Mouse (Mus musculus) embryonic fibroblast, embryonic 13.5 days (primary cell): ENCODE measurements around the gene Plk3. TPM values are rescaled to one million over a fixed set of nuclear protein-coding genes. Genes with fewer than 3 reads are reported as not detected.

Source experiments
- H3K27ac ChIP-seq: 2 replicates; pipeline ENCODE4 v1.5.1; 2012; ENCODE audit warnings: low read length, control low read depth, inconsistent platforms; ENCODE audit not compliant: insufficient read depth
- H3K4me1 ChIP-seq: 2 replicates; pipeline ENCODE4 v1.6.1; 2011; ENCODE audit warnings: low read length; ENCODE audit not compliant: control insufficient read depth, insufficient read depth
- H3K4me3 ChIP-seq: 2 replicates; pipeline ENCODE4 v1.5.1; 2011; ENCODE audit warnings: mild to moderate bottlenecking, control low read depth, low read length; ENCODE audit not compliant: insufficient read depth
- CTCF ChIP-seq: IDR thresholded peaks from 2 replicates; pipeline ENCODE4 v1.5.1; 2011; ENCODE audit warnings: mild to moderate bottlenecking, control low read depth, low read length, moderate library complexity, borderline replicate concordance; ENCODE audit not compliant: insufficient read depth
- POLR2A ChIP-seq: IDR thresholded peaks from 2 replicates; pipeline ENCODE4 v1.6.1; 2011; ENCODE audit warnings: low read depth, mild to moderate bottlenecking, control low read depth, low read length, moderate library complexity
- polyA plus RNA-seq: library from polyadenylated mRNA; stranded (reverse); fragments of >200 nt; gene quantifications from 2 replicates; pipeline ENCODE4 v1.2.4, GENCODE M21; 2011; ENCODE audit warnings: low read depth; ENCODE audit not compliant: missing spikeins, insufficient read length

Gene Plk3
- polyA plus RNA-seq, 1 experiment = 10.6 TPM

DNA sequence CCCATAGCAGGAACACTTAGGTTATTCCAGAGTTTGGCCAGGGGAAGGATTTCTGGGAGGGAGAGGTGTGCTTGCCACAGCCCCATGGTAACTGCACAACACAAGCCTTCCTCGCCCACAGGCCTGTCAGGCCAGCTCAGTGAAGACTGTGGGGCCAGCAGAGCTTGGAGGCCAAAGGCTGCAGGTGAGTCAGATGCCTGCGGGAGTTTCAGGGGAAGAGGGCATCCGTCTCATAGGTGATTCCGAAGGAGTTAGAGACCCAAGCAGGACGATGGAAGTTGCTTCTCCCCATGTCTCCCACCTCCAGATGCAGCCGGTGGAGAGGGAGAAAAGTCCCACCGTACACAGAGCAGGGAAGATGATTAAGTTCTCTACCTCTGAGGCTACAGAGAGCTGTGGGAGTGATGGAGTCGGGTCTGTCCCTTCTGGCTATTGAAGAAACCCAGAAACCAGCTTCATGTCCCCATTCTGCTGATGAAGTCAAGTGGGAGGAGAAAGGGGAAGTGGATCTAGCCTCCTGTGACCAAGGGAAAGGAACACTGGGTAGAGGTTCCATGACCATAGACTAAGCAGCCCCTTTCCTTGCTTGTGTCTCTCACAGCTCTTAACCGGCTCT lies 7.0 kb downstream of the Plk3 start, which contains the start of gene Tctex1d4:
Gene Tctex1d4, plus strand, starts transcription at position 120 of the 616 bp plus-strand sequence.
- no peak within 1 kb of the TSS for H3K4me3 ChIP-seq
- TF ChIP-seq CTCF = no peak
- no peak for TF ChIP-seq POLR2A
- H3K27ac ChIP-seq = peak within 1 kb of the TSS; percentile 100
- peaks cover 20% of the 10 kb centered on the region for H3K4me1 ChIP-seq

DNA sequence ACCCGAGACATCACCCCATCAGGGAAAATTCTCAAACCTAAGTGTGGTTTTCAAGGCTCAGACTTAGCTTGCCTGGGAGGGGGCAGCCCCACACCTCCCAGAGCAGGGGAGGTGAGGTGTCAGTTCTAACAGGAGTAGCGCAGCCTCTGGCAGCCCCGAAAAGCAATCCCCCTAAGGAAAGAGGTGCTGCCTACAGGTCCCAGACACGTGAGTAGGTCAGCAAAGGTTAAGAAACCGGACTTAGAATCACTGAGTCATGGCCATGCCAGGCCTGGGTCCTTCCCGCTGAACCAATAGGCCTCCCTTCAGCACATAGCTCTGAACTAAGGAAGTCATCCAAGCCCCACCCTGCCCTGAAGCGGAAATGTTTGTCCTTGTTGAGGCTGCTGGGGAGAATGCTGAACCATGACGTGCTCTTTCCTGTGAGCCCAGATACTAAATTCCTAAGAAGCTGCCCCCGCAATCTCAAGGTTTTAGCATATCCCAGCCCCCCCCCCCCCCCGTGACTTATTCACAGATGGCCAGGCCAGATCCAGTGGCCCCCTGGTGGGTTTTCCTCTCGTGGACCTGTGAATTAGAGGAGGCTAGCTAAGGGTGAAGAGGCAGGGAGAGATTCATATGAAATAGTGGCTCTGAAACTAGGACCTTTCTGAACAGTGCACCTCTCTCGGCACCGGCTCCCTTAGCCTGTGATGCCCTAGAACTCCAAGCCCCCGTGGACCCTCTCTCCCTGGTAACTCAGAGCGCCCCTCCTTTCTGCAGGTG lies 7.7 kb downstream of the Plk3 start:
- Histone ChIP-seq H3K27ac (peak overlapping the region; percentile 100), H3K4me3 (no peak overlapping the region), H3K4me1 (peaks cover 14% of the 10 kb centered on the region)
- TF ChIP-seq POLR2A = peak; percentile 40; the same call in 1 of the 2 replicates
- no peak for TF ChIP-seq CTCF

DNA sequence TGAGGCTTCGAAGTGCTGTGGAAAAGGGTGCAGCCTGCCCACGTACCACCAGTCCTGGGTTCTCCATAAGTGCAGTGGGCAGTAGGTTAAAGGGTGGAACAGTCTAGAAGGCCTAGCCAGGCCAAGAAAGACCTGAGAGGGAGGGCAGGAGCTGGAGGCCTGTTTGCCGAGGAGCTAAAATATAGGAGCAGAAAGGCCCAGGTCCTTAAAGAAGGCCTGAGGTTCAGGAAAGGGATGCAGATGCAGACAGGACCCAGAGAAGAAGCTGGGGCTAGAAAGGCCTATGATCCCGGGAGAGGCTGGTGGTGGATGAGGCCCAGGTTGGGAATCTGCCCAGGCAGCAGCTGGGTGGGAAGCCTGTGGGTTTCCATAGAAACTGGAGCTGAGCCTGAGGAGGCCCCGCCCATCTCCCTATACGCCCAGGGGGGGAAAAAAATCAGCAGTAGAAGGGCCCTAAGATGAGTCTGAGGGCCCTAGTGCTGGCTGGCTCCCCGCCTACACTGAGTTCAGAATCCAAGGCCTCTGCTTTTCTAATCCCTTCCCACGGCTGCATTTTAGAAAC lies 8.3 kb downstream of the Plk3 start, which contains the start of gene Btbd19:
Gene Btbd19, minus strand, starts transcription at position 378 of the 562 bp plus-strand sequence.
- no peak for TF ChIP-seq CTCF
- TF ChIP-seq POLR2A = peak; percentile 53; the same call in 1 of the 2 replicates
- peak within 1 kb of the TSS; percentile 28 for H3K4me3 ChIP-seq

DNA sequence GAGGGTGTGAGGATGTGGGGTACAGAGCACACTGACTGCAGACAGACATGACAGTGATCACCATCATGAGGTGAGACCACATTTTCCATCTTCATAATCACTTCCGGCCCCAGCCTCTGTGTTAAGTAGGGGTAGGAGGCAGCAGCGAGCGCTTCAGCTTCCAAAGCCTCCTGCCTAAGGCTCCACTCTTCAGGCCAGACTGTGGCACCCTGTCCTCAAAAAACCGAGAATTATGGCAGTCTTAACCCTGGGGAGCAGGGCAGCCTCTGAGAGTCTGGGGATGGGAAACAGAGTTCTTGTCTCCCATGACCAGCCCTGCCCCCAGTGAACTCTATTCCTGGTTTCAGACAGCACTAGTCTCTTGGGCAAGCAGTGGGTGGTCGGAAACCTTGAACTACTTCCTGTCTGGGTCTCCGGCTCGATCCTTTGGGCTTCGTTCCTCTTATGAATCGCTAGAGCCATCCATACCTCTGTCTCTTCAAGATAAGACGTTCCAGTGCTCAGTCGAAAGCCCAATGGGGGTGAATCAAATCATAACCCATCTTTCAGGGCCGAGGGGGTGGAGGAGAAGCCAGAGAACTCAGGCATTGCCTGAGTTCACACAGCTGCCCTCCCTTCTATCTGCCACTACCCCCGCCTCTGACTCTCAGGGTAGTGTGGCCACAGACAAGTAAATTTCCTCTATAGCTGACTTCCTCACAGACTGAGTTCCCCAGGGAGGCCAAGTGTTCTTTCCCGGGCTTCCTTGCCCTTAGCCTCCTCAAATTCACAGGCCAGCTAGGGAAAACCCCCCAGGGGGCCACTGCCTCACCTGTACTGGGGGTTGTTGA lies 9.0 kb downstream of the Plk3 start:
- Histone ChIP-seq H3K4me3 (peak overlapping the region; percentile 28), H3K27ac (peak overlapping the region; percentile 100), H3K4me1 (peaks cover 14% of the 10 kb centered on the region)
- no peak for TF ChIP-seq POLR2A
- no peak for TF ChIP-seq CTCF

More for the DNA sequence above, 8.3 kb downstream of the Plk3 start, which contains the start of gene Btbd19:
- Histone ChIP-seq H3K27ac (peak within 1 kb of the TSS; percentile 100), H3K4me1 (peaks cover 14% of the 10 kb centered on the region)

DNA sequence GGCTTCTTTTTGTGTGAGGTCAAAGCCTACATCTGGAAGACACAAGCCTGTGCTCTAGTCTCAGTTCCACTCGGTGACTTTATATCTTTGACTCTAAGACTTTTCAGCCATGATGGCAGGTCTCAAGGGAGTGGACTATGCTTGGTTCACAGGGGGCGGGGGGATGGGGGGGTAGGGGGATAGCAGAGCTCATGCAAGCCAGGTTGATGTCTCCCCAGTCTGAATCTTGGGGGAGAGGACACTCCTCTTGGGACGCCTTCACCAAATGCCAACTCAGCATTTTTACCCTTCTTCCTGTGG lies 9.6 kb downstream of the Plk3 start:
- H3K4me1 ChIP-seq = peaks cover 14% of the 10 kb centered on the region
- peak overlapping the region; percentile 100; the same call in 1 of the 2 replicates for H3K27ac ChIP-seq
- H3K4me3 ChIP-seq = no peak overlapping the region
- TF ChIP-seq CTCF (no peak), POLR2A (no peak)

DNA sequence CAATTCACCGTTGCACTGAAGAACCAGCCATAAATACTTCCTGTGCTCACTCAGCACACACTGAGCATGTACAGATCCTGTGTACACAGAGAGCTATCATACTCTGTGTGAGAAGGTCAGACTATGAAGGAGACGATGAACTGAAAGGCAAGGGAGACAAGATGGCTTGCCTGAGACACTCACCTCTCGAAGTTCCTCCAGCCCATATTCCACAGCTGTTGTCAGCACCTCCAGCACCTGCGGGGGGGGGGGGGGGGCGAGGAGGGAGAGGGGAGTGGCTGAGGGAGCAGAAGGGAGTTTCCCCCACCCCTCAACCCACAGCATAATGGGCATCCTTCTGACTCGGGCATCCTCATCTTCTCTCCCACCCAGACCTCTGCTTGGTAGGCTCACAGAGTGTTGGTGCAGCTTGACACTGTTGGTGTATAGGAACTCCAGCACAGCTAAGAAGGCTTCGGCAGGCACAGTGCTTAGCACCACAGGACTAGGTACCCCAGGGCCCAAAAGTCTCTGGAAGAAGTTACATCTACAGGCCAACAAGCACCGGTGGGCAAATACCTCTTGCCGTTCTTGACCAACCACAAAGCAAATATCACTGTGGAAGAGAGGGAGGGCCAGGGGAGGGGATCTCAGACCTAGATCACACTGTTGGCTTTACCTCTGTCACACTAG lies 10.1 kb downstream of the Plk3 start:
- TF ChIP-seq CTCF (no peak), POLR2A (no peak; the same call in 1 of the 2 replicates)
- Histone ChIP-seq H3K27ac (no peak overlapping the region), H3K4me1 (peaks cover 14% of the 10 kb centered on the region), H3K4me3 (no peak overlapping the region)

DNA sequence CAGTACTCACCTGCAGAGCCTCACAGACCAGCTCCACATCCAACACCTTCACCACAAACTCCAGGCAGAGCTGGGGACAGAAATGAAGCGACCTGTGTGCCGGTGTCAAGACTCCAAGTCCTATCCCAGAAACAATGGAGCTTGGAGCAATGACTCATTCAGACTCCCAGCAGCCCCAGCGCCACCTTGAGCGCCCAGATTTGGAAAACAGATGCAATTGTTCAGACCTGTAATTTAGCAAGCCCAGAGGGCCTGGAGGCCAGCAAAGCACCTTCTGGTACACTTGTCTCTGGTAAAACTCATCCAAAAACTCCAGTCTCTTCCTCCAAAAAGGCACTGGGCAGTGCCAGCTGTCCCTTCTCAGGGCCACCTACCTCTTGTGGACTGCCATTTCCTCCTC lies 11.6 kb downstream of the Plk3 start:
- H3K4me3 ChIP-seq = no peak overlapping the region
- peaks cover 14% of the 10 kb centered on the region for H3K4me1 ChIP-seq
- no peak overlapping the region for H3K27ac ChIP-seq
- no peak for TF ChIP-seq POLR2A
- no peak for TF ChIP-seq CTCF

DNA sequence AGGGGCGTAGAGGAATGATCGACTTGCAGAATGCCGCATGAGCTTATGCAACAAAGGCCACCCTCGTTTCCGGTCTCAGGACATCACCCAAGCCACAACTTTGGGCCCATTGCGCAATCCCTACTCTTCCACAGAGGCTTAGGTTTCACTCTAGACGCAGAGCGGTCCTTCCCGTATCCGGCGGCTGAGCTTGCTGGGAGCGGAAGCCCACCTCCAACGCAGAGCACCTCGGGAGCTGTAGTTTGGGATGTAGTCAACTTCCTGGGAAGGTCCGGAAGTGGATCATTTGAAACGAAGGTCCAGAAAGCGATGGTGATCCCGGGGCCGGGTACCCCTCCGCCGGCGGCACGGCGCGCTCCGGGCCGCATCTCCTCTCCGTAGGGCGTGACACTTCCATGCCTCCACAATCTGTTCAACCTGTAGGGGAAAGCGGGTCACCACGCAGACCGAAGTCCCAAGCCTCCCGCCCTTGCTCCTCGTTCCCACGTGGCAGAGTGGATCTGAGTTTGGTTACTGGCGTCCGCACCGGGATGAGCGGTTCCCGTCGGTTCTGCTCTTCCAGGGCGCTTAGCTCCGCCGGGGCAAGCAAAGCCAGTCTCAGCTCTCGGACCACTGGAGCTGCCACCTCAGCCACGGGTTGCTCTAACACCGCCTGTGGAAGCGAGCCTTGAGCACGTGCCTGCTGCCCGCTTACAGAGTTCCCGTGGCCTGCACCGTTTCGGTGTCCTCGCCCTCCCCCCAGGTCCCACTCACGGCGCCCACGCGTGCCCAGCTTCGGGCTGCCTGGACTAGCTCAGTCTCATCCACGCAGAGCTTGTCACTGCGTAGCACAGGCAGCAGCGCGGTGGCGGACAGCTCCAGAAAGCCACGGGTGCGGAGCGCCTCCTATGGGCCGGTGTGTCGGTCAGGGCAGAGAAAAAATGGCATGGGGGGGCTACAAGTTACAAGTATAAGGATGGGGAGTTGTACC lies 13.0 kb downstream of the Plk3 start:
- TF ChIP-seq POLR2A (peak; percentile 70), CTCF (peak; percentile 84)
- Histone ChIP-seq H3K4me1 (peaks cover 3% of the 10 kb centered on the region; the same call in 1 of the 2 replicates), H3K27ac (peak overlapping the region; percentile 78), H3K4me3 (peak overlapping the region; percentile 45)
